Mouse (Mus musculus) testis, postnatal 14 days (tissue): ENCODE data around the gene Nfu1.

Experiments
- DNase-seq: peaks from one replicate; pipeline ENCODE4 v3.0.0; 2021; ENCODE audit warnings: low spot score

Nfu1 gene

GRCm38 (mm10) chr6:87075092-87075685, 66.2 kb downstream of the Nfu1 start:
- DNase-seq, result no peak
